Mouse (Mus musculus) lung, adult 2 months (tissue): ENCODE results near the gene Mul1.

ENCODE experiments used
- CTCF ChIP-seq: fragments of 200-500 bp; IDR thresholded peaks from 2 replicates; pipeline ENCODE4 v1.5.1; 2011; ENCODE audit warnings: mild to moderate bottlenecking, low read length, control low read depth; ENCODE audit not compliant: insufficient read depth
- POLR2A ChIP-seq: fragments of 200-500 bp; IDR thresholded peaks from 2 replicates; pipeline ENCODE4 v1.6.1; 2011; ENCODE audit warnings: low read depth, mild to moderate bottlenecking, control low read depth, low read length, borderline replicate concordance; ENCODE audit errors: extremely low read depth

DNA sequence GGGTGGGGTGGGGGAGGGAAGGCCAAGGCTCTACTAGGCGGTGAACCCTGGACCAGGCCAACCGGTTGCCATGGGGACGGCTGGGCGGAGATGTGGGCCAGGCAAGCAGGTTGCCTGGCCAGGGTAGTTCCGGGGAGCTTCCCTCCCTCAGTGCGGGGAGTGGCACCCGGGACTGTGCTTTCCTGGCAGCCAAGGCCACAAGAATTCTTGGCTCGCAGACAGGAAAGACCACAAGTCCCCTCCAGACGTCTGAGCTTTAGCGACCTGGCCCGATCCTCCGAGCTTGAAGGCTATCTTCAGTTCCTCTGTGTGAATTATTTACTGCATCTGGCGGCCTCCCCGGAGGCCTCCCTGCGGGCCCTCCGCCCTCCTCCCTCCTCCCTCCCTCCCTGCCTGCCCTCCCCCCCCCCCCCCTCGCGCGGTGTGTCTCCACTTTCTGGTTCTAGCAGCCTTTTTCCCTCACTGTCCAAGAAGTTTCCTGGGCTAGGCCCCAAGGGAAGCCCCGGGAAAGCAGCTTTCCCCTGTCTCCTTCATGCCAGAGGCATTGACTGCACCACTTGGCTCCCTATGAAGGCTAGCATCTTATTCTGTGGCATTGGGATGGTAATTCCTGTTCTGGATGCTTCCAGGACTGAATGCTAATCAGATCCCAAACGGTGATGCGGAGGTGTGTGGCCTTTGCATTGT is 30.3 kb downstream of the Mul1 start:
- TF ChIP-seq CTCF = no peak
- no peak for TF ChIP-seq POLR2A
